Mouse (Mus musculus): ENCODE measurements around the gene Acsbg2.

GRCm38 (mm10) chr17:56874936-56875651 is 847 bp upstream of the Acsbg2 start, which contains the start of gene 1700061G19Rik:
- TF ChIP-seq POLR2A (IDR thresholded peaks at IDR 0.05; ENCODE audit: extremely low read depth, insufficient read depth, low read length): no peak
- TF ChIP-seq CTCF (IDR thresholded peaks at IDR 0.05; ENCODE audit: low read depth, low read length): no peak

Data from liver, adult 2 months (tissue).